Mouse (Mus musculus): ENCODE results near the gene Syt8. TPM values are rescaled to one million over a fixed set of nuclear protein-coding genes. Genes with fewer than 3 reads are reported as not detected.

Syt8 gene
- total RNA-seq, 2 experiments from 2014 or later = not detected

Other genes starting within 250 kb of the Syt8 start
- not detected for gene Gm10153, start 244.5 kb upstream of the Syt8 start, total RNA-seq (2021)
- not detected for gene Krtap5-3, start 233.5 kb upstream of the Syt8 start, total RNA-seq (2021)
- not detected for gene Gm7579, start 223.0 kb upstream of the Syt8 start, total RNA-seq (2021)
- gene Krtap5-5, start 204.9 kb upstream of the Syt8 start, total RNA-seq (2021) = not detected
- not detected for gene Gm40460, start 193.8 kb upstream of the Syt8 start, total RNA-seq (2021)
- not detected for gene Gm2431, start 176.5 kb upstream of the Syt8 start, total RNA-seq (2021)
- gene Gm4559, start 160.5 kb upstream of the Syt8 start, total RNA-seq (2021) = not detected
- gene Krtap5-1, start 137.7 kb upstream of the Syt8 start, total RNA-seq (2021) = not detected
- gene Krtap5-4, start 131.3 kb upstream of the Syt8 start, total RNA-seq (2021) = not detected
- gene Ifitm10, start 61.1 kb upstream of the Syt8 start, total RNA-seq (2021) = 10 to 100 TPM; 40.7 to 41.8 TPM
- gene Gm49369, start 52.2 kb upstream of the Syt8 start, total RNA-seq (2021) = 10 to 100 TPM in 1 of 2 experiments, 1 to 10 TPM in 1; 3.2 to 10.3 TPM
- gene Ctsd, start 46.8 kb upstream of the Syt8 start, total RNA-seq (2021) = 100 to 1,000 TPM; 313 to 344 TPM
- gene Tnni2, start 7.0 kb downstream of the Syt8 start, total RNA-seq (2021) = under 1 TPM in 1 of 2 experiments, not detected in 1; 0.70 TPM
- gene Lsp1, start 26.0 kb downstream of the Syt8 start, total RNA-seq (2021) = 1 to 10 TPM; 2.2 to 4.2 TPM
- not detected for gene Tnnt3, start 64.0 kb downstream of the Syt8 start, total RNA-seq (2021)
- gene Mrpl23, start 97.8 kb downstream of the Syt8 start, total RNA-seq (2021) = 1 to 10 TPM; 5.8 to 6.7 TPM
- gene Igf2, start 232.0 kb downstream of the Syt8 start, total RNA-seq (2021) = 10 to 100 TPM; 63.1 to 72.7 TPM
- gene Gm49394, start 235.1 kb downstream of the Syt8 start, total RNA-seq (2021) = under 1 TPM; 0.34 to 0.56 TPM